Mouse (Mus musculus) CH12.LX (cell line): Measurements from ENCODE around the gene Stxbp1. TPM values are rescaled to one million over a fixed set of nuclear protein-coding genes. Genes with fewer than 3 reads are reported as not detected.

ENCODE experiments used
- DNase-seq: peaks from one replicate; pipeline ENCODE4 v3.0.0-alpha.2; 2013; ENCODE audit errors: extremely low read depth
- H3K27ac ChIP-seq: 2 replicates; pipeline ENCODE4 v1.5.1; 2012; ENCODE audit warnings: low read depth, mild to moderate bottlenecking, control low read depth, moderate library complexity; ENCODE audit not compliant: insufficient read depth
- H3K27me3 ChIP-seq: replicated peaks from 2 replicates; pipeline ENCODE3; 2012; ENCODE audit warnings: inconsistent platforms
- H3K36me3 ChIP-seq, 2 experiments: replicated peaks in 1 of 2; 2 replicates each; pipeline versions ENCODE3 to v1.6.1; 2012; ENCODE audit warnings: inconsistent platforms in 1 of 2, low read length in 1 of 2, mild to moderate bottlenecking in 1 of 2, mixed read lengths in 1 of 2, moderate library complexity in 1 of 2; ENCODE audit not compliant: control insufficient read depth in 1 of 2, insufficient read depth in 1 of 2
- H3K4me1 ChIP-seq, 2 experiments: 2 replicates each; pipeline ENCODE4 v1.6.1; 2012; ENCODE audit warnings: inconsistent platforms in 1 of 2, moderate library complexity in 1 of 2; ENCODE audit not compliant: insufficient read depth in 2 of 2, control insufficient read depth in 1 of 2
- H3K4me2 ChIP-seq: 2 replicates; pipeline ENCODE4 v1.6.1; 2012; ENCODE audit warnings: low read depth, mild to moderate bottlenecking, control low read depth; ENCODE audit not compliant: poor library complexity, insufficient read depth, severe bottlenecking
- H3K4me3 ChIP-seq, 3 experiments: fragments of 150-350 bp in 1 of 3; sonication (generic) in 1 of 3; replicated peaks in 1 of 3; 2 replicates each; pipeline versions ENCODE3 to v1.5.1; 2011 to 2012; ENCODE audit warnings: low read depth in 2 of 3, low read length in 2 of 3, mild to moderate bottlenecking in 2 of 3, moderate library complexity in 2 of 3, control low read depth in 1 of 3, improper control_type of control experiment in 1 of 3, inconsistent platforms in 1 of 3, mixed read lengths in 1 of 3; ENCODE audit not compliant: poor library complexity in 1 of 3
- H3K79me2 ChIP-seq: replicated peaks from 2 replicates; pipeline ENCODE4 v1.6.1; 2012; ENCODE audit warnings: mild to moderate bottlenecking, moderate library complexity; ENCODE audit not compliant: control insufficient read depth, poor library complexity, insufficient read depth, severe bottlenecking; ENCODE audit errors: extremely low read depth
- H3K9ac ChIP-seq: 2 replicates; pipeline ENCODE4 v1.6.1; 2012; ENCODE audit warnings: low read depth, mild to moderate bottlenecking, control low read depth, moderate library complexity; ENCODE audit not compliant: insufficient read depth
- H3K9me3 ChIP-seq: replicated peaks from 2 replicates; pipeline ENCODE3; 2012; ENCODE audit warnings: low read length, inconsistent platforms, mixed read lengths
- CHD2 ChIP-seq: IDR thresholded peaks from 2 replicates; pipeline ENCODE4 v1.6.1; 2011; ENCODE audit warnings: low read length, improper control_type of control experiment
- CTCF ChIP-seq, 2 experiments: IDR thresholded peaks in 1 of 2; conservative IDR thresholded peaks in 1 of 2; 2 replicates each; pipeline ENCODE4 v1.5.1; 2011 to 2012; ENCODE audit warnings: low read depth in 2 of 2, low read length in 2 of 2, improper control_type of control experiment in 1 of 2, inconsistent platforms in 1 of 2, mild to moderate bottlenecking in 1 of 2, moderate library complexity in 1 of 2
- IRF4 ChIP-seq: IDR thresholded peaks from 2 replicates; pipeline ENCODE4 v1.6.1; 2014; ENCODE audit warnings: low read depth, mild to moderate bottlenecking, inconsistent platforms, low read length, improper control_type of control experiment
- JUN ChIP-seq: IDR thresholded peaks from 2 replicates; pipeline ENCODE4 v1.6.1; 2011; ENCODE audit warnings: low read depth, mild to moderate bottlenecking, low read length, improper control_type of control experiment, moderate library complexity; ENCODE audit not compliant: insufficient read depth
- MAX ChIP-seq: IDR thresholded peaks from 2 replicates; pipeline ENCODE4 v1.6.1; 2011; ENCODE audit warnings: low read length, improper control_type of control experiment
- MEF2A ChIP-seq: IDR thresholded peaks from 2 replicates; pipeline ENCODE4 v1.6.1; 2014; ENCODE audit warnings: low read depth, mild to moderate bottlenecking, inconsistent platforms, low read length, improper control_type of control experiment, borderline replicate concordance
- MXI1 ChIP-seq: IDR thresholded peaks from 2 replicates; pipeline ENCODE4 v1.6.1; 2011; ENCODE audit warnings: mild to moderate bottlenecking, low read depth, low read length, improper control_type of control experiment
- MYC ChIP-seq: IDR thresholded peaks from 2 replicates; pipeline ENCODE4 v1.6.1; 2011; ENCODE audit warnings: low read depth, mild to moderate bottlenecking, improper control_type of control experiment, low read length
- NELFE ChIP-seq: IDR thresholded peaks from 2 replicates; pipeline ENCODE4 v1.6.1; 2011; ENCODE audit warnings: low read depth, low read length, improper control_type of control experiment
- NRF1 ChIP-seq: IDR thresholded peaks from 2 replicates; pipeline ENCODE4 v1.6.1; 2014; ENCODE audit warnings: low read depth, mild to moderate bottlenecking, inconsistent platforms, low read length, improper control_type of control experiment, moderate library complexity
- POLR2A ChIP-seq: IDR thresholded peaks from 2 replicates; pipeline ENCODE4 v1.6.1; 2011; ENCODE audit warnings: low read depth, mild to moderate bottlenecking, improper control_type of control experiment, low read length
- POLR2AphosphoS2 ChIP-seq: IDR thresholded peaks from 2 replicates; pipeline ENCODE4 v1.6.1; 2011; ENCODE audit warnings: low read depth, low read length, improper control_type of control experiment
- RAD21 ChIP-seq: IDR thresholded peaks from 2 replicates; pipeline ENCODE4 v1.6.1; 2011; ENCODE audit warnings: low read depth, mild to moderate bottlenecking, low read length, improper control_type of control experiment, moderate library complexity
- RCOR1 ChIP-seq: conservative IDR thresholded peaks from 2 replicates; pipeline ENCODE4 v1.6.1; 2012; ENCODE audit warnings: low read depth, mild to moderate bottlenecking, inconsistent platforms, low read length, improper control_type of control experiment
- TBP ChIP-seq: conservative IDR thresholded peaks from 2 replicates; pipeline ENCODE4 v1.6.1; 2011; ENCODE audit warnings: low read depth, low read length, improper control_type of control experiment
- UBTF ChIP-seq: IDR thresholded peaks from 2 replicates; pipeline ENCODE4 v1.6.1; 2012; ENCODE audit warnings: low read depth, mild to moderate bottlenecking, inconsistent platforms, low read length, improper control_type of control experiment, moderate library complexity
- USF2 ChIP-seq: conservative IDR thresholded peaks from 2 replicates; pipeline ENCODE4 v1.6.1; 2011; ENCODE audit warnings: low read depth, low read length, improper control_type of control experiment
- ZC3H11A ChIP-seq: IDR thresholded peaks from 2 replicates; pipeline ENCODE4 v1.6.1; 2012; ENCODE audit warnings: low read depth, mild to moderate bottlenecking, inconsistent platforms, low read length, improper control_type of control experiment
- dilution Hi-C: fragments of 300-500 bp; cut with MboI; formaldehyde crosslinking; loops from 2 replicates; pipeline ENCODE4 v1.14.3; 2020; ENCODE audit warnings: low sequenced_read_pairs; ENCODE audit not compliant: extremely low pct_unique_long_range_greater_than_20kb, extremely low pct_ligation_motif_present
- in situ Hi-C: fragments of 300-500 bp; cut with MboI; formaldehyde crosslinking; loops from 3 replicates; pipeline ENCODE4 v1.14.3; 2019; ENCODE audit warnings: low sequenced_read_pairs, low pct_ligation_motif_present, low pct_unique_long_range_greater_than_20kb, mixed read lengths
- polyA plus RNA-seq: library from polyadenylated mRNA; unstranded; fragments of >175 nt; gene quantifications from 2 replicates; pipeline ENCODE4 v1.2.1, GENCODE M21; 2012; ENCODE audit warnings: low read depth; ENCODE audit not compliant: insufficient read length
- total RNA-seq, 2 experiments: library from RNA; depleted of rRNA; stranded (reverse); fragments of 300-350 nt in 1 of 2; fragments of >200 nt in 1 of 2; gene quantifications; 2 replicates each; pipeline ENCODE4 v1.2.3; 2012 to 2014

The Stxbp1 gene
- total and polyA plus RNA-seq, 3 experiments = 1.5 to 8.3 (median 2.5) TPM

- dilution Hi-C loops (no loop called here), in situ Hi-C loops (no loop called here)
- no peaks in the 10 kb centered on the region for H3K27me3 ChIP-seq
- H3K9ac ChIP-seq = no peak overlapping the region
- no peak overlapping the region for H3K27ac ChIP-seq
- no peaks in the 10 kb centered on the region for H3K79me2 ChIP-seq
- H3K4me3 ChIP-seq = peak overlapping the region in 1 of 3 experiments; percentile 13
- H3K4me1 ChIP-seq = peaks cover 3 to 25% of the 10 kb centered on the region in 2 experiments
- H3K36me3 ChIP-seq = peaks cover 0 to 39% of the 10 kb centered on the region in 2 experiments
- no peaks in the 10 kb centered on the region for H3K9me3 ChIP-seq
- no peak for TF ChIP-seq MXI1
- TF ChIP-seq TBP = no peak
- no peak for TF ChIP-seq USF2
- no peak for TF ChIP-seq JUN
- TF ChIP-seq POLR2A = no peak
- no peak for TF ChIP-seq NRF1
- no peak for TF ChIP-seq UBTF
- no peak for TF ChIP-seq ZC3H11A
- TF ChIP-seq CTCF (conservative IDR thresholded peaks at IDR 0.05 in 1 of 2, IDR thresholded peaks at IDR 0.05 in 1 of 2; ENCODE audit: low read depth in 2 of 2, low read length in 2 of 2) = no peak
- no peak for TF ChIP-seq NELFE
- TF ChIP-seq MYC = no peak
- peak overlapping the region; percentile 44; the same call in 1 of the 2 replicates for H3K4me2 ChIP-seq
- peak; percentile 46 for DNase-seq
These were observed 30.0 kb downstream of the Stxbp1 start for GRCm38 (mm10) chr2:32816946-32817581.

- H3K4me2 ChIP-seq = no peak overlapping the region
- no peak for DNase-seq
- H3K4me3 ChIP-seq = no peak overlapping the region
- no peaks in the 10 kb centered on the region for H3K27me3 ChIP-seq
- H3K79me2 ChIP-seq = no peaks in the 10 kb centered on the region
- no peak for TF ChIP-seq IRF4
- TF ChIP-seq MEF2A = no peak
- no peak for TF ChIP-seq POLR2AphosphoS2
- no peak for TF ChIP-seq CHD2
- TF ChIP-seq RCOR1 = no peak
- TF ChIP-seq RAD21 = no peak
- no peak for TF ChIP-seq MAX
- TF ChIP-seq, all 38 proteins: peak for 0
- dilution Hi-C loops (no loop called here), in situ Hi-C loops (no loop called here)
- Histone ChIP-seq H3K27ac (no peak overlapping the region), H3K9me3 (no peaks in the 10 kb centered on the region), H3K36me3 (peaks cover 0 to 43% of the 10 kb centered on the region in 2 experiments), H3K4me1 (peaks cover 3 to 20% of the 10 kb centered on the region in 2 experiments), H3K9ac (no peak overlapping the region)
These were observed 30.5 kb downstream of the Stxbp1 start for GRCm38 (mm10) chr2:32816497-32816896.
